Mouse (Mus musculus): ENCODE results near the gene Urm1. TPM values are rescaled to one million over a fixed set of nuclear protein-coding genes. Genes with fewer than 3 reads are reported as not detected.

Urm1 gene
- 64.7 and 70.3 TPM in 2 replicates for polyA plus RNA-seq (2012; rRNA removed)

DNA sequence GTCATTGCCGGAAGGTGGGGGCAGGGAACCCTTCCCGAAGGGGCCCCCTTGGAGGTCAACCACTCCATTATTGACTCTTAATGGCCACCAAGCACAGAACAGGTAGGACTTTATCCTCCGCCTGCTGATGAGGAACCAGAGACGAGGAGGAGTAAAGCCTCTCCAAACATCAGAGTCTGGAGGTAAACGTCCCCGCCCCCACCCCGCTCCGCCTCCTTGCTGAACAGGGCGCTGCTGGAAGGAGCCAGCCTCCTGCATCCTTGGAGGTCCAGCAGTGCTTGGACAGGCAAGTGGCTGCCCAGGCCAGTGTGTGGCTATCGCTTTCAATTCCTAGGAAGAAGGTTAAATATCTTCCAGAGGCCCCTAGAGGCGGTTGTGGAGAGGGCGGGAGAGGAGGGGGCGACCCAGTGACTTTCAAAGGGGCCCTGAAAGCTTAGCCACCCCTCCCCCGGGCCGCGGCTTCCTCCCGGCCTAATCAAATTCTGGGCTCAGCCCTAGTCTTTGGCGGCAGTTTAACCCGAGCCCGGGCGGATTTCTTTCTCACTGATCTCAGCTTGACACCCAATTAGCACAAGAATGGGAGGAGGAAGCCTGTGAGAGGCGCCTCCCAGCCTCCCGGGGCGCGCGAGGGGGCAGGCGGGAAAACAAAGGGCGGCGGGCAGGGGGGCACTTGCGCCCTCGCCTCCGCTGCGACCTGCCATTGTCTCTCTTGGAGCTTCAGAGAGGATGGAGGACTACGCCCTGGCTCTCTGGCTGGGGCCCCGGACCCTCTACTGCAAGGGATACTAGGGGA lies at the start of gene Urm1:
TSS of gene Urm1 (plus strand) at position 51 of the 793 bp plus-strand sequence.

DNA sequence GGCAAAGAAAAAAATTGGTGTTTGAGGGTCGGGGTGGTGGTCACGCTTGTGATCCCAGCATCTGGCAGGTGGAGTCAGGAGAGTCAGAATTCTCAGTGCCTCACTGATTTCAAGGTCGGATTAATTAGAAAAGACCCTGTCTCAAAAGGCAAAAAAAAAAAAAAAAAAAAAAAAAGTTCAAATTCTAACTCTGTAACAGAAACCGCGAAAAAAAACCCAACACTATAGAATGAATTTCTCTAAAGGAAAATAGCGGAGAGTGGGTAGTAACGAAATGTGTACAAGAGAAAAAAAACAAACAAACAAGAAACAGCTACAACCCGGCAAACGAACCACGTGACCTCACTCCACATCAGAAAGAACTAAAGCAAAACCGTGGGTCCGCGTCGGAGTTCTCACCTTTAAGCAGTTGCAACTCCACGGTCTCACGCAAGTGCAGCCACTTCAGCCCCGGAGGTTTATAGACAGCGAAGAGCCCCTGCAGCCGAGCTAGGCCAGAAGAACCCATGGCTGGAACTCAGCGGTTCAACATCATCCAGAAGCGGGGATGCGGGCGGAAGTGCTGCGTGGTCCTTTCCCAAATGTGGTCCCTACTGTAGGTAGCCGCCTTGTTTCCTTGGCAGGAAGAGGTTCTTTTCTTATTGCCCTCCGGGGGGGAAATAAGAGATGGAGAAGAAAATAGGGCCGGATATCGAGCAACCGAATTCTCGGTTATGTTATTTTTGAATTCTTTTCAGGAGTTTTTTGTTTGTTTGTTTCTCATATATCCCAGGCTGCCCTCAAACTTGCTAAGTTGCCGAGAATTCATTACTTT lies 32.6 kb upstream of the Urm1 start, which contains the start of gene Coq4:
TSS of gene Coq4 (plus strand) at position 390 of the 814 bp plus-strand sequence.

DNA sequence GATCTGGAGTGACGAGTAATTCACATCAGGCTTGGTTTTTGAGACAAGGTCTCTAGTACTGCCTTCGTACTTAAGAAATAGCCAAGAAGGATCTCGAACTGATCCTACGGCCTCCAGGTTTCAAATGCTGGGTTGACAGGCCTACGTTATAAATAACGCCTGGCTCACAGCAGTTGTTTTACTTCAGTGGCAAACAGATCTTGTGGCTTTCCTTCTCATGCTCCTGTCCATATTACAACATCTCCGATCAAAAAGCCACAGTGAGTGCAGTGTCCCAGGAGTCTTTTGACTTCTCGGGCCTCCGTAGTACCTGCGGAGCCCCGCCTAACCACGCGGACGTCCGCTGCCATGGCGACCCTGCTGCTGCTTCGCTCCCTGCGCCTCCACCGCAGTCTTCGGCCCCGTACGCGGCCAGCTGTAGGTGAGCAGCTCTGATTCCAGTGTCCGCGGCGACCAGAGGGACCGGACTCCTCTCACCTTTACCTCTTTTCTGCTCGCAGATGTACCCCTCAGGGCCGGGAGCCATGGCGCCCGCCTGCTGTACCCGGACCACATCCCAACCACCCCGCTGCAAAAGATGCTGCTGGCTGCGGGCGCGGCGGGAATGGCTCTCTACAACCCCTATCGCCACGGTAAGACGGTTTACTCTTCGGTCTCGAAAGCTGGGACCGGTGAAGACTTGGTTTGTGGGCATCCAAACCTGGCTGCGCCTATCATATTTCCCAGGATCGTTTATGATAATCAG lies 31.8 kb upstream of the Urm1 start, which contains the start of gene Trub2:
TSS of gene Trub2 (minus strand) at position 566 of the 745 bp plus-strand sequence.

DNA sequence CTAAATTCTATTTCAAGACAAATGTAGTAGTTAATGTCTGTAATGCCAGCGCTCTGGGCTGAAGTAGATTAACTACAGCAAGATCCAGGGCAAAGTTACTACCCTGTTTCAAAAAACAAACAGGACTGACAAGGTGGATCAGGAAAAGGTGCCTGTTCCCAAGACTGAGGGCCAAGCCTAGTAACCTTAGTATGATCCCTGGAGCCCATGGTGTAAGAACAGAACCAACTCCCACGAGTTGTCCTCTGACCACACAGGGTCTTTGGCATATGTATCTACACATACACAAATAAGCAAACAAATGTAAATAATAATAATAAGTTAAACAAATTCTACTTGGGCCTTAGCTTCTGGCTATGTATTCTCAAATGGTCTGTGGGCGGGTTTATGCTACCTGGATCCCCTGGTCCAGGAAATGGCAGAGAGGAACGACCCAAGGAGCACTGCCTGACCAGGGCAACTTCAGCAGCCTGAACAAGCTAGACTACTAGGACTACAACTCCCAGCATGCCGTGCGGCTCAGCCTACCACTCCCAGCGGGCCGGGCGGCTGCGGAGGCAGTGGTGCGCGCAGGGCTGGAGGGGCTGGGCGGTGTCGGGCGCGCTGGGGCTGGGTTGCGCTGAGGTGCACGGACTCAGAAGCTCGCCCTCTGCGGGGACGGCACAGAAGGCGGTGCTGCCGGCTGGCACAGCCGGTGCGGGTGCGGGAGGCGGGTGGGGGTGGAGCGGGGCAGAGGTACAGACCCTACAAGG lies 17.6 kb upstream of the Urm1 start, which contains the start of gene Slc27a4:
TSS of gene Slc27a4 (plus strand) at position 560 of the 752 bp plus-strand sequence.

DNA sequence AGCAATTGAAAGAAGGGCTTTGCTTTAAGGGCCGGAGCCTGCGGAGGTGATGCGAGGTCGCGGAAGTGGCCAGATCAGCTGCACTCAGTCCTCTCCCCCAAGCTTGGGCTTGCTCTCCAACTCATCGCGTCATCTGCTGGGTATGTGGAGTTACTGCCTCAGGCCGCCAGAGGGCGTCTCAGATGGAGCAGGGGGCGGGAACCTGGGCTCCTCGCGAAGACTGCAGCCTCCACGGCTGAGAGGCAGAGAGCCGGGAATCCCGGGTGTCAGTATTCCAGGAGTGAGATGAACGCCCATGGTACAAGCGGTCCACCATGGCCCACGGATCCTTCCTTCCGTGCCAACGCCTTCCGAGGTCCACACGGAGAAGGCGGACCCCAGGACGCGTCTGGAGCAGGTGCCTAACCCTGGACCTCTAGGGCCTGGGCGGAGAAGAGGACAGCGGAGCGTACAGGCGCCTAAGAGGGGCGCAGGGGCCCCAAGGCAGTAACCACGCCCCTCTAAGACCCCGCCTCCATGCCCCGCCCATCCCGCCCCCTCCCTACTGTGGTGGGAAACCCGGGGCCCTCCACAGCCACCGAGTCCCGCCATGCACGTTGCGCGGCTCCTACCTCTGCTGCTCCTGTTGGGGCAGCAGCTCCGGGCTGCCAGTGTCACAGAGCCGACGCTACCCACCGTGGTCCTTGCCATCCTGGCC lies 49.2 kb downstream of the Urm1 start, which contains the start of gene Cercam:
TSS of gene Cercam (plus strand) at position 216 of the 697 bp plus-strand sequence.

DNA sequence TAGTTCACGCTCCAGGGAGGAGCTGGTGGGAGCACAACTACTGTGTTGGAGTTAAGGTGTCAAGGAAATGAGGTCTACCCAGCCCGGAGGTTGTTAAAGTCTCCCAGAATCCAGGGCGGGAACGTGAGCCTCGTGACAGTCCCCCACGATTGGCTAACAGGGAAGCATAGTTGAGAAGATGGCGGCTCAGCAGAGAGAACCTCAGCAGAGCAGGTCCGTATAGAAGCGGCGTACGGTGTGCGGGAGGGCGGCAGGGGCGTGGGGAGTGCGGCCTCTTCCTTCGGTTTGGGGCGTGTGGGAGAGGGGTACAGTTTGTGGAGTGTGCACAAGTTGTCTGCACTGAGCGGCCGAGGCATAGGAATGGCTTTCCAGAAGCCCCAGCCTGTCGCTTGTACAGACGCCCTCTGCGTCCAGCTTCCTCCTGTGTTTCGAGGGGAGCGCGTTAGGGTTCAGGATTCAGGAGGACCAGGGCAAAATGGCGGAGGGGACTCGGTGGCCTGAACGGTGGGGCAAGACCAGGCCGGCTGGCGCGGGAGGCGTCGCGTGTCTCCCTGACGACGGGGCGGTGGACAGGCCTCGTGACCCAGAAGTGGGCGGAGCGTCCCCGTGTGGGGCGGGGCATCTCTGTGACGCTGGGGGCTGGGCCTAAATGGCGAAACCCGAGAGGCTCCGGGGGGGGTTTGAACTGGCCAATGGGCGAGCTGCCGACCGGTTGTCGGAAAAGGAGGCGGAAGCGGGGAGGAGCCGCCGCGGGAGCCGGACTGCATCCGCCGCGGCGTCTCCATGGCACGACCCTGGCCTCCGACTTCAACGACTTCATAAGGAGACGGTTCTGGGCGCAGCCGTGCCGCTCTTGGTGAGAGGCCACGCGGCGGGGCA lies 69.4 kb downstream of the Urm1 start, which contains the start of gene Odf2:
TSS of gene Odf2 (plus strand) at position 156 of the 879 bp plus-strand sequence.

Other genes with a start within 250 kb of the Urm1 start
- gene Rapgef1, start 200.4 kb upstream of the Urm1 start, polyA plus RNA-seq (2012; rRNA removed): 83.0 and 88.8 TPM in 2 replicates
- gene Gm13420, start 68.4 kb upstream of the Urm1 start, polyA plus RNA-seq (2012; rRNA removed): 0.32 and 0.35 TPM in 2 replicates
- not detected in 2 replicates for gene Gm13547, start 60.8 kb upstream of the Urm1 start, polyA plus RNA-seq (2012; rRNA removed)
- 39.2 and 42.0 TPM in 2 replicates for gene Coq4, start 32.6 kb upstream of the Urm1 start, polyA plus RNA-seq (2012; rRNA removed)
- 33.6 and 35.1 TPM in 2 replicates for gene Trub2, start 31.6 kb upstream of the Urm1 start, polyA plus RNA-seq (2012; rRNA removed)
- gene Slc27a4, start 17.4 kb upstream of the Urm1 start, polyA plus RNA-seq (2012; rRNA removed): 73.3 and 74.1 TPM in 2 replicates
- 16.8 and 17.5 TPM in 2 replicates for gene Cercam, start 49.1 kb downstream of the Urm1 start, polyA plus RNA-seq (2012; rRNA removed)
- 105 and 107 TPM in 2 replicates for gene Odf2, start 69.1 kb downstream of the Urm1 start, polyA plus RNA-seq (2012; rRNA removed)
- 50.9 and 59.4 TPM in 2 replicates for gene Gle1, start 115.4 kb downstream of the Urm1 start, polyA plus RNA-seq (2012; rRNA removed)
- gene Sptan1, start 145.5 kb downstream of the Urm1 start, polyA plus RNA-seq (2012; rRNA removed): 855 and 873 TPM in 2 replicates
- 78.0 and 78.2 TPM in 2 replicates for gene Wdr34, start 228.8 kb downstream of the Urm1 start, polyA plus RNA-seq (2012; rRNA removed)
- 240 and 244 TPM in 2 replicates for gene Set, start 237.3 kb downstream of the Urm1 start, polyA plus RNA-seq (2012; rRNA removed)

All from central nervous system, embryonic 18 days (tissue).